9 mouse cellular contexts compared by ENCODE assay signal in genomic region chr7:100429102-100429501, GRCm38 (mm10). TPM values are rescaled to one million over a fixed set of nuclear protein-coding genes. Genes with fewer than 3 reads are reported as not detected.
DNase-seq lines count a peak whose midpoint lies in the region; ATAC-seq and TF ChIP-seq lines count a peak whose summit lies in the region.
"Had no signal": no experiment of that assay in that cellular context is flagged by ENCODE, and none has a peak within 500 bp of the region (broad histone marks: within the 10 kb centered on the region; RNA-seq: fewer than 3 reads in every experiment).

No protein-coding gene starts in this region.

- TF ChIP-seq CTCF in brain, embryonic 14.5 days (IDR thresholded peaks at IDR 0.05; ENCODE audit: borderline replicate concordance, extremely low read depth, insufficient read depth, insufficient read length), result peak; percentile 84

- no peaks in the 10 kb centered on the region for H3K27me3 ChIP-seq in forebrain, embryonic 14.5 days (replicated peaks; ENCODE audit: control insufficient read depth, insufficient read depth, low read length)
- H3K27me3 ChIP-seq in forebrain, embryonic 15.5 days, result no peaks in the 10 kb centered on the region
- H3K27me3 ChIP-seq: limb, embryonic 15.5 days had no signal

- 75% methylated on average over 3 of the region's 3 CpGs for WGBS in forebrain, embryonic 14.5 days
- WGBS in forebrain, embryonic 15.5 days, result 75% methylated on average over 3 of the region's 3 CpGs

- no peak overlapping the region for H3K27ac ChIP-seq in forebrain, embryonic 14.5 days (ENCODE audit: low read depth, low read length)
- no peak overlapping the region for H3K27ac ChIP-seq in forebrain, embryonic 15.5 days (replicated peaks)
- H3K27ac ChIP-seq: limb, embryonic 15.5 days had no signal

- H3K4me3 ChIP-seq in forebrain, embryonic 14.5 days (ENCODE audit: low read depth, low read length), result no peak overlapping the region
- no peak overlapping the region for H3K4me3 ChIP-seq in forebrain, embryonic 15.5 days
- H3K4me3 ChIP-seq: limb, embryonic 15.5 days had no signal

- ATAC-seq in forebrain, embryonic 14.5 days, result no peak
- ATAC-seq in forebrain, embryonic 15.5 days (replicated peaks), result no peak

- H3K4me2 ChIP-seq in forebrain, embryonic 14.5 days (ENCODE audit: low read length), result no peak overlapping the region
- no peak overlapping the region for H3K4me2 ChIP-seq in forebrain, embryonic 15.5 days (replicated peaks)
- H3K4me2 ChIP-seq: limb, embryonic 15.5 days had no signal

- H3K36me3 ChIP-seq in forebrain, embryonic 14.5 days (ENCODE audit: control insufficient read depth, insufficient read depth, low read length), result peaks cover 89% of the 10 kb centered on the region
- H3K36me3 ChIP-seq in forebrain, embryonic 15.5 days, result peaks cover 88% of the 10 kb centered on the region

- peak; percentile 68 for DNase-seq in forebrain, embryonic 14.5 days (ENCODE audit: low spot score)
- peak; percentile 25 to 42 for DNase-seq in CD8-positive naive resting alpha-beta T cell, adult 2 months (ENCODE audit: low read depth in 2 of 2, low spot score in 2 of 2)
- DNase-seq in brain, embryonic 14.5 days (ENCODE audit: low read depth), result peak; percentile 72
- peak; percentile 27 for DNase-seq in fibroblast of lung, adult 2 months (ENCODE audit: low read depth)
- peak; percentile 65 for DNase-seq in layer of hippocampus, adult 11-12 months (ENCODE audit: low spot score)
- DNase-seq in lung, postnatal 25 days (ENCODE audit: low spot score), result peak; percentile 77
- DNase-seq in spleen, postnatal 36 days (ENCODE audit: low spot score in 2 of 2), result peak; percentile 43 to 55

- H3K4me1 ChIP-seq in forebrain, embryonic 14.5 days (ENCODE audit: control insufficient read depth, insufficient read depth, low read length), result no peaks in the 10 kb centered on the region
- no peaks in the 10 kb centered on the region for H3K4me1 ChIP-seq in forebrain, embryonic 15.5 days
- H3K4me1 ChIP-seq: limb, embryonic 15.5 days had no signal

- no peaks in the 10 kb centered on the region for H3K9me3 ChIP-seq in forebrain, embryonic 14.5 days (replicated peaks; ENCODE audit: control insufficient read depth, low read length)
- no peaks in the 10 kb centered on the region for H3K9me3 ChIP-seq in forebrain, embryonic 15.5 days
- H3K9me3 ChIP-seq: limb, embryonic 15.5 days had no signal

- H3K9ac ChIP-seq in forebrain, embryonic 14.5 days (ENCODE audit: low read length), result no peak overlapping the region
- H3K9ac ChIP-seq in forebrain, embryonic 15.5 days (replicated peaks), result no peak overlapping the region
- H3K9ac ChIP-seq: limb, embryonic 15.5 days had no signal

- TF ChIP-seq POLR2A in brain, embryonic 14.5 days (IDR thresholded peaks at IDR 0.05; ENCODE audit: borderline replicate concordance, extremely low read depth, insufficient read depth, insufficient read length, poor library complexity, severe bottlenecking), result no peak

RNA-seq across cellular contexts. Expression of gene Ucp3, which starts 43.7 kb away (rescaled TPM):
- polyA plus RNA-seq in forebrain, embryonic 14.5 days (2014; fragmentation: Nextera tagmentation; extraction: Ambion mirVana), result not detected in 2 replicates
- polyA plus RNA-seq in forebrain, embryonic 15.5 days (2015; fragmentation: Nextera tagmentation; extraction: Ambion mirVana), result not detected in 2 replicates
- polyA plus RNA-seq in brain, embryonic 14.5 days (2012; rRNA removed), result 0.03 TPM in 1 of 2 replicates, not detected in the other

RNA-seq across cellular contexts. Expression of gene Ppme1, which starts 57.0 kb away (rescaled TPM):
- polyA plus RNA-seq in forebrain, embryonic 14.5 days (2014; fragmentation: Nextera tagmentation; extraction: Ambion mirVana), result 120 and 138 TPM in 2 replicates
- 145 and 155 TPM in 2 replicates for polyA plus RNA-seq in forebrain, embryonic 15.5 days (2015; fragmentation: Nextera tagmentation; extraction: Ambion mirVana)
- 184 and 224 TPM in 2 replicates for polyA plus RNA-seq in brain, embryonic 14.5 days (2012; rRNA removed)

RNA-seq across cellular contexts. Expression of gene C2cd3, which starts 57.1 kb away (rescaled TPM):
- polyA plus RNA-seq in forebrain, embryonic 14.5 days (2014; fragmentation: Nextera tagmentation; extraction: Ambion mirVana), result 25.7 and 31.7 TPM in 2 replicates
- 28.8 and 29.7 TPM in 2 replicates for polyA plus RNA-seq in forebrain, embryonic 15.5 days (2015; fragmentation: Nextera tagmentation; extraction: Ambion mirVana)
- polyA plus RNA-seq in brain, embryonic 14.5 days (2012; rRNA removed), result 38.3 and 40.3 TPM in 2 replicates

Comparison
In these comparisons a context has a peak if more than half of its experiments do, and no peak if none do; other contexts are left out.
1. DNase-seq: peak in every context shown above with its lines; median percentile 77 in lung, postnatal 25 days; 72 in brain, embryonic 14.5 days; 68 in forebrain, embryonic 14.5 days; 65 in layer of hippocampus, adult 11-12 months; 49 in spleen, postnatal 36 days; 34 in CD8-positive naive resting alpha-beta T cell, adult 2 months; 27 in fibroblast of lung, adult 2 months.